Mouse (Mus musculus) MEL (cell line): ENCODE results near the gene Hspg2.

Experiments
- BHLHE40 ChIP-seq: IDR thresholded peaks from 2 replicates; pipeline ENCODE4 v1.6.1; 2012; ENCODE audit warnings: low read depth, mild to moderate bottlenecking, inconsistent platforms, low read length, improper control_type of control experiment, borderline replicate concordance
- CHD1 ChIP-seq: IDR thresholded peaks from 2 replicates; pipeline ENCODE4 v1.6.1; 2012; ENCODE audit warnings: low read depth, mild to moderate bottlenecking, inconsistent platforms, low read length, improper control_type of control experiment
- CTCF ChIP-seq, 3 experiments: IDR thresholded peaks in 2 of 3; conservative IDR thresholded peaks in 1 of 3; 2 replicates each; pipeline ENCODE4 v1.5.1; 2011 to 2012; ENCODE audit warnings: low read length in 3 of 3, low read depth in 2 of 3, mild to moderate bottlenecking in 2 of 3, improper control_type of control experiment in 1 of 3, inconsistent platforms in 1 of 3, mixed read lengths in 1 of 3, moderate library complexity in 1 of 3; ENCODE audit not compliant: control insufficient read depth in 1 of 3, insufficient read depth in 1 of 3, poor library complexity in 1 of 3, severe bottlenecking in 1 of 3
- E2F4 ChIP-seq: IDR thresholded peaks from 2 replicates; pipeline ENCODE4 v1.6.1; 2011; ENCODE audit warnings: low read depth, low read length, improper control_type of control experiment, borderline replicate concordance
- EP300 ChIP-seq, 2 experiments: IDR thresholded peaks; 2 replicates each; pipeline ENCODE4 v1.6.1; 2011; ENCODE audit warnings: improper control_type of control experiment in 2 of 2, low read length in 2 of 2, low read depth in 1 of 2, mild to moderate bottlenecking in 1 of 2
- GATA1 ChIP-seq: IDR thresholded peaks from 2 replicates; pipeline ENCODE4 v1.6.1; 2011; ENCODE audit warnings: low read depth, low read length, improper control_type of control experiment
- MAX ChIP-seq: IDR thresholded peaks from 2 replicates; pipeline ENCODE4 v1.6.1; 2011; ENCODE audit warnings: low read length, improper control_type of control experiment
- MAZ ChIP-seq: IDR thresholded peaks from 2 replicates; pipeline ENCODE4 v1.6.1; 2012; ENCODE audit warnings: low read depth, mild to moderate bottlenecking, inconsistent platforms, low read length, improper control_type of control experiment
- POLR2A ChIP-seq, 2 experiments: IDR thresholded peaks; 2 replicates each; pipeline ENCODE4 v1.6.1; 2011 to 2012; ENCODE audit warnings: low read length in 2 of 2, mild to moderate bottlenecking in 2 of 2, control low read depth in 1 of 2, improper control_type of control experiment in 1 of 2, low read depth in 1 of 2, moderate library complexity in 1 of 2; ENCODE audit not compliant: control insufficient read depth in 1 of 2, insufficient read depth in 1 of 2, poor library complexity in 1 of 2
- SIN3A ChIP-seq: IDR thresholded peaks from 2 replicates; pipeline ENCODE4 v1.6.1; 2012; ENCODE audit warnings: low read length, improper control_type of control experiment, inconsistent platforms
- TBP ChIP-seq: IDR thresholded peaks from 2 replicates; pipeline ENCODE4 v1.8.0; 2011; ENCODE audit warnings: low read depth, low read length, improper control_type of control experiment
- ZKSCAN1 ChIP-seq: IDR thresholded peaks from 2 replicates; pipeline ENCODE4 v1.6.1; 2012; ENCODE audit warnings: low read depth, mild to moderate bottlenecking, inconsistent platforms, low read length, improper control_type of control experiment, moderate library complexity
- ZNF384 ChIP-seq: IDR thresholded peaks from 2 replicates; pipeline ENCODE4 v1.6.1; 2012; ENCODE audit warnings: low read depth, mild to moderate bottlenecking, inconsistent platforms, low read length, improper control_type of control experiment

DNA sequence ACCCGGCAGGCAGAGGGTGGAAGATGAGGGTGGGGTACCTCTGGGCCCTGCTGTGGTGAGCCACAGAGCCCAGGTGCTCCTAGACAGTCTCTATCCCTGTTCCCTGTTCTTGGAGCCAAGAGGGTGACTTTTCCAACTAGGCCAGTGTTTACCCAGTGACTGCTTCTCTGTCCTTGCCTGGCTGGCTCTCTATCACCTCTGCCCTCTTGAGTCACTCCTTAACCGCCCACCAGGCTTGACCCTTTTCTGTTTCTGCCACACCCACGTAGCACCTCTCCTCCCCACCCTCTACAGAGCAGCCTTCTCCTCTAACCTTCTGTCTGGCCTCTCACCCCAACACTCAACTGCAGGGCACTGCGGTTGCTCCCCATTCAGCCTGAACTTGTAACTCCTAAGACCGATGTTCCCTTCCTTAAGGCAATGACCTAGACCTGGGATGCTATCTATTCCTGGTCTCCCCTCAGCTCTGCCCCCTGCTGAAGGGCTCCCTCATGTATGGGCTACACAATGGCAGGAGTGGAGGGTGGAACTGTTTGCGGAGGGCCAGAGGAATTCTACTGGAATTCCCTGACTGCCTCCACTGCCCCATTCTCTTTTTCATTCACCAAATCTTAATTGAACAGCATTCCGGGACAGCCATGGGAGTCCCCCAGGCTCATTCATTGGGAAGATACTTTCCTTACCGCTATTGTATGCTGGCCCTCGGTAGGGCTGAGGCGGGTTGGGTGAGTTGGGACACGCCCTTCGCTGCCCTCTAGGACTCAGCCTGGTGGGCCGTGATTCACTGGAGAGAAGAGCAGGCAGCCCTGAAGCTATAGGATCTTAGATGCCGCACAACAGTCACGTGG is 1.5 kb downstream of the Hspg2 start:
- no peak for TF ChIP-seq ZKSCAN1
- TF ChIP-seq SIN3A, result no peak
- no peak for TF ChIP-seq ZNF384
- TF ChIP-seq POLR2A (IDR thresholded peaks at IDR 0.05; ENCODE audit: control insufficient read depth in 1 of 2, insufficient read depth in 1 of 2, low read depth in 1 of 2, low read length in 2 of 2, poor library complexity in 1 of 2), result no peak
- no peak for TF ChIP-seq CHD1
- no peak for TF ChIP-seq CTCF (IDR thresholded peaks at IDR 0.05 in 2 of 3, conservative IDR thresholded peaks at IDR 0.05 in 1 of 3; ENCODE audit: control insufficient read depth in 1 of 3, insufficient read depth in 1 of 3, low read depth in 2 of 3, low read length in 3 of 3, poor library complexity in 1 of 3, severe bottlenecking in 1 of 3)
- TF ChIP-seq GATA1, result no peak
- no peak for TF ChIP-seq MAX
- TF ChIP-seq TBP, result no peak
- TF ChIP-seq EP300 (IDR thresholded peaks at IDR 0.05; ENCODE audit: low read depth in 1 of 2, low read length in 2 of 2), result no peak
- TF ChIP-seq MAZ, result no peak
- TF ChIP-seq E2F4, result no peak
- no peak for TF ChIP-seq BHLHE40
